Mouse (Mus musculus): ENCODE measurements at regions not wholly inside any gene's neighbourhood (a gene's known extent, or its start where the extent isn't known, plus 50 kb on each side); places are given as distances from the start of the nearest gene placed in this dataset.

- no peak for TF ChIP-seq GATA4 (IDR thresholded peaks at IDR 0.05; ENCODE audit: insufficient replicate concordance, low read length)
Measured at GRCm38 (mm10) chr7:70274312-70274711, 92.2 kb downstream of the Nr2f2 start.

GRCm38 (mm10) chr7:70267075-70267474 is 99.5 kb downstream of the Nr2f2 start:
- TF ChIP-seq GATA4 (IDR thresholded peaks at IDR 0.05; ENCODE audit: insufficient replicate concordance, low read length) = no peak

GRCm38 (mm10) chr7:70256806-70257205 is 109.7 kb downstream of the Nr2f2 start:
- TF ChIP-seq GATA4 (IDR thresholded peaks at IDR 0.05; ENCODE audit: insufficient replicate concordance, low read length) = no peak

- TF ChIP-seq GATA4 (IDR thresholded peaks at IDR 0.05; ENCODE audit: insufficient replicate concordance, low read length) = no peak
Measured at GRCm38 (mm10) chr7:70255072-70255471, 111.5 kb downstream of the Nr2f2 start.

GRCm38 (mm10) chr7:70253275-70253674 is 113.3 kb downstream of the Nr2f2 start:
- TF ChIP-seq GATA4 (IDR thresholded peaks at IDR 0.05; ENCODE audit: insufficient replicate concordance, low read length) = no peak

GRCm38 (mm10) chr7:70219310-70219709 is 147.2 kb downstream of the Nr2f2 start:
- no peak for TF ChIP-seq GATA4 (IDR thresholded peaks at IDR 0.05; ENCODE audit: insufficient replicate concordance, low read length)

GRCm38 (mm10) chr7:70217137-70217536 is 149.4 kb downstream of the Nr2f2 start:
- TF ChIP-seq GATA4 (IDR thresholded peaks at IDR 0.05; ENCODE audit: insufficient replicate concordance, low read length) = no peak

- TF ChIP-seq GATA4 (IDR thresholded peaks at IDR 0.05; ENCODE audit: insufficient replicate concordance, low read length) = no peak
Measured at GRCm38 (mm10) chr7:70213970-70214520, 152.5 kb downstream of the Nr2f2 start.

GRCm38 (mm10) chr7:70205900-70206299 is 160.6 kb downstream of the Nr2f2 start:
- TF ChIP-seq GATA4 (IDR thresholded peaks at IDR 0.05; ENCODE audit: insufficient replicate concordance, low read length) = no peak

- TF ChIP-seq GATA4 (IDR thresholded peaks at IDR 0.05; ENCODE audit: insufficient replicate concordance, low read length) = no peak
Measured at GRCm38 (mm10) chr7:70200188-70200587, 166.3 kb downstream of the Nr2f2 start.

GRCm38 (mm10) chr7:70178956-70179355 is 187.6 kb downstream of the Nr2f2 start:
- no peak for TF ChIP-seq GATA4 (IDR thresholded peaks at IDR 0.05; ENCODE audit: insufficient replicate concordance, low read length)

GRCm38 (mm10) chr7:70178006-70178405 is 188.5 kb downstream of the Nr2f2 start:
- TF ChIP-seq GATA4 (IDR thresholded peaks at IDR 0.05; ENCODE audit: insufficient replicate concordance, low read length) = no peak

GRCm38 (mm10) chr7:70176686-70177259 is 189.8 kb downstream of the Nr2f2 start:
- TF ChIP-seq GATA4 (IDR thresholded peaks at IDR 0.05; ENCODE audit: insufficient replicate concordance, low read length) = no peak

GRCm38 (mm10) chr7:70176086-70176485 is 190.4 kb downstream of the Nr2f2 start:
- no peak for TF ChIP-seq GATA4 (IDR thresholded peaks at IDR 0.05; ENCODE audit: insufficient replicate concordance, low read length)

- no peak for TF ChIP-seq GATA4 (IDR thresholded peaks at IDR 0.05; ENCODE audit: insufficient replicate concordance, low read length)
Measured at GRCm38 (mm10) chr7:70172431-70172830, 194.1 kb downstream of the Nr2f2 start.

- no peak for TF ChIP-seq GATA4 (IDR thresholded peaks at IDR 0.05; ENCODE audit: insufficient replicate concordance, low read length)
Measured at GRCm38 (mm10) chr7:70171456-70171855, 195.1 kb downstream of the Nr2f2 start.

- TF ChIP-seq GATA4 (IDR thresholded peaks at IDR 0.05; ENCODE audit: insufficient replicate concordance, low read length) = no peak
Measured at GRCm38 (mm10) chr7:70168080-70168479, 198.5 kb downstream of the Nr2f2 start.

Data from liver, adult (tissue).